Mouse (Mus musculus): ENCODE data around the gene Espn.

DNA sequence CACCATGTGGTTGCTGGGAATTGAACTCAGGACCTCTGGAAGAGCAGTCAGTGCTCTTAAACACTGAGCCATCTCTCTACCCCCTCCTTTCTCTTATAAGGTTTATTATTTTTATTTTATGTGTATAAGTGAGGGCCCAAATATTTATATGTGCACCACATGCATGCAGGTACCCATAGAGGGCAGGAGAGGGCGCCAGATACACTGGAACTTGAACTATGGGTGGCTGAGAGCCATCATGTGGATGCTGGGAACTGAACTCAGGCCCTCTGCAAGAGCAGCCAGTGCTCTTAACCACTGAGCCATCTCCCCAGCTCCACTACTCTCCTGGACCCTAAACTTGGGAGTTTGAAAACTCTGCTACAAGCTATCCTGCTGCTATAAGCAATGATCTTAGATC lies 8.5 kb downstream of the Espn start:
- no peak for TF ChIP-seq USF1 (IDR thresholded peaks at IDR 0.05; ENCODE audit: low read depth, low read length)
- TF ChIP-seq CTCF (IDR thresholded peaks at IDR 0.05 in 2 of 3, conservative IDR thresholded peaks at IDR 0.05 in 1 of 3; ENCODE audit: control insufficient read depth in 1 of 3, insufficient read depth in 1 of 3, low read depth in 2 of 3, low read length in 3 of 3, poor library complexity in 1 of 3, severe bottlenecking in 1 of 3), result peak; percentile 51 to 66 (median 51)
- TF ChIP-seq EP300 (IDR thresholded peaks at IDR 0.05; ENCODE audit: low read depth in 1 of 2, low read length in 2 of 2), result no peak
- no peak for TF ChIP-seq MYC (IDR thresholded peaks at IDR 0.05; ENCODE audit: low read depth, low read length)

All from MEL (cell line).